Mouse (Mus musculus) thymus, adult 2 months (tissue): Measurements from ENCODE around the gene Cela2a.

ENCODE experiments used
- CTCF ChIP-seq: fragments of 200-500 bp; IDR thresholded peaks from 2 replicates; pipeline ENCODE4 v1.5.1; 2012; ENCODE audit warnings: mild to moderate bottlenecking, control low read depth, low read length, moderate library complexity, borderline replicate concordance; ENCODE audit not compliant: control insufficient read depth, poor library complexity, insufficient read depth; ENCODE audit errors: extremely low read depth
- POLR2A ChIP-seq: fragments of 200-500 bp; IDR thresholded peaks from 2 replicates; pipeline ENCODE4 v1.6.1; 2012; ENCODE audit warnings: mild to moderate bottlenecking, low read length, control low read depth, moderate library complexity; ENCODE audit not compliant: control insufficient read depth, poor library complexity, insufficient read depth; ENCODE audit errors: extremely low read depth

GRCm38 (mm10) chr4:141871909-141872308 lies 45.9 kb upstream of the Cela2a start:
- no peak for TF ChIP-seq CTCF
- no peak for TF ChIP-seq POLR2A
